Mouse (Mus musculus) spleen, adult 2 months (tissue): Measurements from ENCODE around the gene Esyt1. TPM values are rescaled to one million over a fixed set of nuclear protein-coding genes. Genes with fewer than 3 reads are reported as not detected.

Experiments
- DNase-seq, 2 experiments: peaks; one replicate each; pipeline versions ENCODE4 v3.0.0 to v3.0.0-alpha.2; 2012 to 2021; ENCODE audit warnings: low spot score in 2 of 2, low read depth in 1 of 2
- H3K27ac ChIP-seq: fragments of 200-500 bp; 2 replicates; pipeline ENCODE4 v1.5.1; 2012; ENCODE audit warnings: low read length, inconsistent platforms; ENCODE audit not compliant: insufficient read depth
- H3K27me3 ChIP-seq: fragments of 200-500 bp; 2 replicates; pipeline ENCODE4 v1.6.1; 2012; ENCODE audit warnings: mild to moderate bottlenecking, moderate library complexity, low read length, inconsistent platforms; ENCODE audit not compliant: control insufficient read depth, insufficient read depth
- H3K36me3 ChIP-seq: fragments of 200-500 bp; 2 replicates; pipeline ENCODE4 v1.6.1; 2012; ENCODE audit warnings: mild to moderate bottlenecking, low read length, inconsistent platforms; ENCODE audit not compliant: control insufficient read depth, insufficient read depth
- H3K4me1 ChIP-seq: fragments of 200-500 bp; 2 replicates; pipeline ENCODE4 v1.6.1; 2011; ENCODE audit warnings: inconsistent platforms; ENCODE audit not compliant: control insufficient read depth, insufficient read depth, insufficient read length
- H3K4me3 ChIP-seq: fragments of 200-500 bp; 2 replicates; pipeline ENCODE4 v1.5.1; 2011; ENCODE audit warnings: mild to moderate bottlenecking, inconsistent platforms; ENCODE audit not compliant: insufficient read depth, insufficient read length; ENCODE audit errors: extremely low read depth
- CTCF ChIP-seq: fragments of 200-500 bp; IDR thresholded peaks from 2 replicates; pipeline ENCODE4 v1.5.1; 2011; ENCODE audit warnings: mild to moderate bottlenecking, inconsistent platforms; ENCODE audit not compliant: insufficient read depth, insufficient read length, insufficient replicate concordance; ENCODE audit errors: extremely low read depth
- POLR2A ChIP-seq: fragments of 200-500 bp; IDR thresholded peaks from 2 replicates; pipeline ENCODE4 v1.6.1; 2011; ENCODE audit warnings: low read depth, low read length, inconsistent platforms
- WGBS: fragments of 180-500 bp; shearing (Covaris S2); methylation state at CpG from one replicate; pipeline ENCODE4 v1.1.7; 2018; 5-methylcytosine and 5-hydroxymethylcytosine counted together
- polyA plus RNA-seq: library from polyadenylated mRNA; depleted of rRNA; stranded (reverse); fragments of >200 nt; gene quantifications from 2 replicates; pipeline ENCODE4 v1.2.3, GENCODE M21; 2012

The Esyt1 gene
- polyA plus RNA-seq, 1 experiment = 121 TPM

DNA sequence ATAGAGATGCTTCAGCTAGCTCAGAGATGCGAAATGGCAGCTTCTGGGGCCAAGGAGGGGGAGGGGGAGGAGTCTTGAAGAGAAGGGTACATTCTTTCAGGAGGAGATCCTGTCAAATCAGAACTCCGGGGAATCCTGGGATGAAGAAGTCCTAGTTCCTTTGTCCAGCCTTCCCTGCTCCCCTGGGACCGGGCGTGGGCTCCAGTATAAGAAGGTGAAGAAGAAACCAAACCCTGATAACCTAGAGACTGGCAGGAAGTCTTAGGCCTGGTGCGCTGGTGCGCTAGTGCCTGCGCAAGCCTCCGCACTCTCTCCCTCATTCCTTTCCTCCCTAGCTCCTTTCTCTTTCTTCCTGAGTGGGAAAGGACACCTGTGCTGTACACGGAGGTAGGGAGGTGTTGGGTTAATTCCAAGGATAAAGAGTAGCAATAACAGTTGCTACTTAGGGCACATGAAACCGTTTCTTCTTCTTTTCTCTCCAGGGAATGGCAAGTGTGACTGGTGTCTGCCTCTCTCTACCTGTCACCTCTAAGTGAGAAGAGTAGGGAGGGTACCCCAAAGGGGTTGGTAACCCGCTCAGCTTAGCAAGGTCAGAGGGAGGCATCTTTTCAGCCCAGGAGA lies 1.4 kb downstream of the Esyt1 start:
- 16% methylated on average over 11 of the region's 11 CpGs for WGBS
- Histone ChIP-seq H3K27ac (peak overlapping the region; percentile 97), H3K4me3 (peak overlapping the region; percentile 77), H3K4me1 (no peaks in the 10 kb centered on the region), H3K36me3 (peaks cover 29% of the 10 kb centered on the region), H3K27me3 (no peaks in the 10 kb centered on the region)
- TF ChIP-seq POLR2A (peak; percentile 21; the same call in 1 of the 2 replicates), CTCF (no peak)
- no peak for DNase-seq

DNA sequence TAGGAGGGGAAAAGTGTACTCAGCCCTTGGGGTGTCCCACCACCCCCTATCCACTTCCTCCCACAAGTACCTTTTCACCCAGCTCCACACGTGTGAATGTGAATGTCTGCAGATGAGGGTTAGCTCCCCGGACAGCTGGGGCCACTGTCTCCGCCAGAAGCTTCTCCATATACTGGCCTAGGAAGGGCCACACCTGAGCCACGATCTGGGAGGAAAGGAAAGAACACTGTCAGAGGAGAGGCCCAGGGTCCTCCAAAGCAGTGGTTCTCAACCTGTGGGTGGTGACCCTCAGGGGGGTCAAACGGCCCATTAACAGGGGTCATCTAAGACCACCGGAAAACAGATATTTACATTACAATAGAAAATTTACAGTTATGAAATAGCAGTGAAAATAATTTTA lies 3.3 kb downstream of the Esyt1 start:
- Histone ChIP-seq H3K4me3 (no peak overlapping the region), H3K36me3 (peaks cover 43% of the 10 kb centered on the region), H3K4me1 (no peaks in the 10 kb centered on the region), H3K27ac (no peak overlapping the region), H3K27me3 (no peaks in the 10 kb centered on the region)
- TF ChIP-seq POLR2A (no peak), CTCF (no peak)
- 87% methylated on average over 6 of the region's 6 CpGs for WGBS
- DNase-seq = no peak

DNA sequence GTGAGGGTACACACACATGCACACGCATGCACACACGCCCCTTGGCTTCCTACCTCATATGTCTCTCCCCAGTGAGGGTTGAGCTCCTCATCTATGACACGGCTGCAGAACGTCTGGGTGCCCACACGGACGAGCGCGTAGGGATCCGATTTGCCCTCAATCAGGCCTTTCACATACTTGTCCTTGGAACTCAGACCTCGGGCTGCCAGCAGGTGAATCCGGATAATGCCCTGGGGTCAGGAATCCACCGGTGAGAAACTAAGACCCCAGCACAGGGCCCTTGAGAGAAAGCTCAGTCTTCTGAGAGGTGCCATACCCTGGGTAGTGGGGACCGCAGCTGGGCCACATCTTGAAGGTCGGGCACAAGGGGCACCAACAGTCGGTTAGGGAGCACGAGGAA lies 5.1 kb downstream of the Esyt1 start:
- Histone ChIP-seq H3K27me3 (no peaks in the 10 kb centered on the region), H3K4me1 (no peaks in the 10 kb centered on the region), H3K27ac (no peak overlapping the region), H3K36me3 (peaks cover 60% of the 10 kb centered on the region), H3K4me3 (no peak overlapping the region)
- no peak for TF ChIP-seq POLR2A
- TF ChIP-seq CTCF = no peak
- 91% methylated on average over 16 of the region's 16 CpGs for WGBS
- no peak for DNase-seq

DNA sequence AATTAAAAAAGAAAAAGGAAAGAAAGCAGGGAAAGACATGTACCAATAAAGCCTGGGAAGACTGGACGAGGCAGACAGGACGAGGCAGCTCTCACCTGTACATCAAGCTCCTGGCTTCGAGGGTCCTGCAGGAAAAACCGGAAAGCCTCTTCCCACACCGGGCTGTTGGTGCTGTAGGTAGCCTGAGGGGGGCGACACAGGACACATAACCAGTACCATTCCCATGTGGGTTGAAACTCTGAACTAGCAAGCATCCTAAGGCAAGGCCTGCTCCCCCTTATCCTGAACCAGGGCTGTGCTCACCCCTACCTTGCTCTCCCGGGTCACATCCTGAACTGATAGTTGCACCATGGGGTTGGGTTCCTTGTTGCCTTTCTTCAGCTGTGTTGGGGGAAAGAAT lies 6.8 kb downstream of the Esyt1 start:
- no peak overlapping the region for H3K4me3 ChIP-seq
- peak in 1 of 2 experiments; percentile 39 for DNase-seq
- peaks cover 69% of the 10 kb centered on the region for H3K36me3 ChIP-seq
- H3K4me1 ChIP-seq = no peaks in the 10 kb centered on the region
- TF ChIP-seq POLR2A = no peak
- TF ChIP-seq CTCF = peak; percentile 60; the same call in 1 of the 2 replicates
- H3K27ac ChIP-seq = no peak overlapping the region
- no peaks in the 10 kb centered on the region for H3K27me3 ChIP-seq
- WGBS = 80% methylated on average over 7 of the region's 7 CpGs

DNA sequence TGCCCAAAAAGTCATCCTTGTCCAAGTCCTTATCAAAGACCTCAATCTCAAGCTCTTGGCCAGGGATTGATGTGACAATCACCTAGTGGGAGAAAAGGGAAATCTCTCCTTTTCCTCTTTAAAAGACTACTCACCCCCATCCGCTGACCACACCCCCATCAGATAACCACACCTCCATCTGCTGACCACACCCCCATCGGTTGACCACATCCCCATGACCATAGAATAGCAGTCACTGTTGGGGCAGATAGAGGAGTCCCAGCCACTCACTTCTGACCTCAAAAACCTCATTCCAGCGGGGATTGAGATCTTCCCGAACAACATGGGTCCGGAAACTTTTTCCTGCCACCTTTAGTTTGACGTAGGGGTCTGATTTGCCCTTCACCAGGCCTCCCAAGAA lies 9.0 kb downstream of the Esyt1 start:
- peaks cover 77% of the 10 kb centered on the region for H3K36me3 ChIP-seq
- 63% methylated on average over 6 of the region's 6 CpGs for WGBS
- no peak for TF ChIP-seq POLR2A
- TF ChIP-seq CTCF = no peak
- H3K27ac ChIP-seq = no peak overlapping the region
- no peak overlapping the region for H3K4me3 ChIP-seq
- DNase-seq = no peak
- no peaks in the 10 kb centered on the region for H3K27me3 ChIP-seq
- H3K4me1 ChIP-seq = no peaks in the 10 kb centered on the region

DNA sequence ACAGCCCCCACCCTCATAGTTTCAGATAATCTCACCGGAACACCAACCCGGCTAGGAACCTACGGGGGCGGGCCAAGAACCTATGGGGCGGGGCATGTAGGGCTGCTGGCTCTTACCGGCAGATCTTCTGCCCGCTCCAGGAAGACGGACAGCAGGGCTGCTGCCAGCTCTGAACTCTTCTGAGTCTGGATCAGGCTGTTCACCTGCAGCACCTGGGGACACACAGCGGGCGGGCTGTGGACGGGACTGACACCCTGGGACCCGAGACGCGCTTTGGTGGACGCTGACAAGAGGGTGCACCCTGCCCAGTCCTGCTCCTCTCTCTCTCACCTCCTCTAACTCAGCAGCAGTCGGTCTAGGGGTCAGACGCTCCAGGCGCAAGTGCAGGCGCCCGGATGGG lies 9.6 kb downstream of the Esyt1 start:
- H3K4me3 ChIP-seq = no peak overlapping the region
- H3K27ac ChIP-seq = no peak overlapping the region
- TF ChIP-seq CTCF = no peak
- TF ChIP-seq POLR2A = no peak
- no peaks in the 10 kb centered on the region for H3K27me3 ChIP-seq
- DNase-seq = no peak
- peaks cover 78% of the 10 kb centered on the region for H3K36me3 ChIP-seq
- no peaks in the 10 kb centered on the region for H3K4me1 ChIP-seq
- 92% methylated on average over 20 of the region's 20 CpGs for WGBS

DNA sequence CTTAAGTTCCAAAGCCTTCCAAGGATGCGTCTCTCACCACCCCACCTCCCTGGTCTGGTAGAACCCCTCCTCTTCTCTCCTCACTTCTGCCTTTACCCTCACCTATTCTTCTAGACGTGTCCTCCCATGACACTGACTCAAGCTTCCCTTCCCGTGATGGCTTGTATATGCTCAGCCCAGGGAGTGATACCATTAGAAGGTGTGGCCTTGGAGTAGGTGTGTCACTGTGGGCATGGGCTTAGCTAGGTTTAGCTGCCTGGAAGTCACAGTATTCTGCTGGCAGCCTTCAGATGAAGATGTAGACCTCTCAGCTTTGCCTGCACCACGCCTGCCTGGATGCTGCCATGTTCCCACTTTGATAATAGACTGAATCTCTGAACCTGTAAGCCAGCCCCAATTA lies 10.6 kb downstream of the Esyt1 start:
- Histone ChIP-seq H3K4me3 (no peak overlapping the region), H3K36me3 (peaks cover 78% of the 10 kb centered on the region), H3K27me3 (no peaks in the 10 kb centered on the region), H3K4me1 (no peaks in the 10 kb centered on the region), H3K27ac (no peak overlapping the region)
- no peak for DNase-seq
- TF ChIP-seq CTCF (no peak), POLR2A (no peak)
- 88% methylated on average over 4 of the region's 4 CpGs for WGBS

DNA sequence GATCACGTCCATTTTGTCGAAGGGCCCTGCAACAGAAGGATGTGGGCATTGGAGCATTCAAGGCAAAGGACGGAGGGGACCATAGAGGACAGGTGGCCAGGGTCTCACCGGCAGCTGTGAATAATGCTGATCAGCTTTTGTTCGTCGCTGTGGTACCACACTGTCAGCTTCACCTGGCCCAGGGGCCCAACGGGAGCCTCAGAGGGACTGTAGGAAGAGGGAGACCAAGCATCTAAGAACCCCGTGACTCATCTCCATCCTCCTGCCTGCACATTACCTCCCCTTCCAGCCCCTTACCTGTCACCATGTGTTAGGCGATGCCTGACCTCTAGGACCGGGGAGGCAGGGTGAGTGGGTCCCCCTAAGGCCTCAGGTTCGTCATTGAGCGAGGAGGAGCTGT lies 13.9 kb downstream of the Esyt1 start:
- WGBS = 95% methylated on average over 12 of the region's 12 CpGs
- Histone ChIP-seq H3K27ac (no peak overlapping the region), H3K4me1 (no peaks in the 10 kb centered on the region), H3K36me3 (peaks cover 55% of the 10 kb centered on the region), H3K4me3 (no peak overlapping the region), H3K27me3 (no peaks in the 10 kb centered on the region)
- no peak for DNase-seq
- TF ChIP-seq CTCF (no peak), POLR2A (no peak)
